Mouse (Mus musculus): ENCODE measurements around the gene Slc22a22. TPM values are rescaled to one million over a fixed set of nuclear protein-coding genes. Genes with fewer than 3 reads are reported as not detected.

Slc22a22 gene
- total RNA-seq (2023): not detected

DNA sequence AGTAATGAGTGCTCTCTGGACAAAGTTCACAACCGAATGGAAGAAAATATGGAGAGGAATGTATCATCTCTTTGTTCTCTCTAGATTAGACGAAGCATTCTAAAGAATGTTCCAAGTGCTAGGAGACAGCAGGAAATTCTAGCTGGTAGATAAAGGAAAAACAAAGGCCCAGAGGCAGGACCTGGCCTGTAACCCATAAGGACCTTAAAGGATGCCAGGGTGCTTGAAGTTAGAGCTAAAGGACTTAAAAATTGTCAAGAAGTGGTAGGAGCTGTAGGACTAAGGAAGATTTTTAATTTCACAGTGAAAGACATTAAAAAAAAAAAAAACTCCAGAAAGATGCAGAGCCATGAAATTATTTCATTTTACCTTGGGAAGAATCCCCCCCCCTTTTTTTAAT, at the start of gene Slc22a22:
Gene Slc22a22 (minus strand): TSS at position 101 of the 400 bp plus-strand sequence.

Measured in T-cell, adult 66 days (primary cell).